Mouse (Mus musculus) v-Abl transformed pro-B cells (cell line): ENCODE measurements around the gene Olfr399.

Experiments used
- in situ Hi-C, 2 experiments: fragments of 400-800 bp; cut with MboI; formaldehyde crosslinking; loops; one replicate each; pipeline ENCODE4 v1.15.1; 2025; ENCODE audit not compliant: unreplicated experiment in 2 of 2

Olfr399 gene

DNA sequence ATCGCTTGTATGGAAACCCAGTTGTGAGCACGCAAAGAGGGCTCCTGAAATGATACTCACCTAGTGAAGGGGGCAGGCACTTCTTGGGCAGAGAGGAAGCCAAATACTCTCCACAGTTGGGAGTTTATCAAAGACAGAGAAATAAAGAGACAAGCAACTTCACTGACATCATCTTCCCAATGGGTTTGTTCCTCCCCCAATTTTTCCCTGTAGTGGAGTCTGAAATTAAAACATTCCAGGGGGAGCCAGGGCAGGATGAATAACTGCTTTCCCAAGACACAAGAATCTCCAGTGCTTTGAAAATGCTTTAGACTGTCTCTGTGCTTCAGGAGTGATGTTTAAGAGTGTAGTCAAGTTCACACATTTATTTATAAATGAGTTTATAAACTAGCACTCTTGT lies at the start of gene Olfr399, which contains the start of gene Olfr139:
Gene Olfr399 (minus strand): TSS at position 165 of the 400 bp plus-strand sequence.
Gene Olfr139 (minus strand): TSS at position 101 of the 400 bp plus-strand sequence.
- in situ Hi-C loops, result no loop called here

DNA sequence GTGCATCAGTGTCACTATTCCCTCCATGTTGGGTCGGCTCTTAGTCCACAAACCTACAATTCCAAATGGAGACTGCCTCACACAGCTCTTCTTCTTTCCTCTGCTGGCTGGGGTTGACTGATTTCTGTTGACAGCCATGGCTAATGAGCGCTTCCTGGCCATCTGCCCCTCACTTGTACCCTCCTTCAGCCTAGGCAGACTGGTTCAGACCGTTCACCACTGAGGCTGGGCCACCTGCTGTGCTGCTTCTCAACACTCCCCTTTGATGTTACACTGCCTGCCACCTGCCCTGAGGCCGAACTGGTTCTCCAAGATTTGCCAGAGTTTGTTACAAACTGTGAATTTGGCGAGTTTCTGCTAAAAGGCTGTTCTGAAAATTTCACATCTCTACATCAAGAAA lies 48.7 kb upstream of the Olfr399 start:
- in situ Hi-C loops, result no loop called here

DNA sequence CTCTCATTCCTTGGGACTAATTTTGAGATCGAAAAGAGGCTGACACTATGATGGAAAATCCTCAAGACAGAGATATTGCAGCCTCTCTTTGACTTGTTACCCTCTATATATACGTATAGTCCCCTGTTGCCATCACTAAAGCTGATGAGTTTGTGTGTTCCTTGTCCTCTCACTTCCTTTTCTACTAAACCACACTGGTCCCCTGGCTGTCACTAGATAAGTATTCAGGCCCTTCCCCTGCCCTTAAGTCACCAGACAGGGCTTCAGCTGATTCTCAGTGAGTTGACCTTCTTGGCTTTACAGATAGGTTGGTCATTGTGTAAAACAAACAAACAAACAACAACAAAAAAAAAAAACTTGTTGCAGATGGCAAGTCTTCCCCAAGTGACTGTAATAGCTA lies 45.1 kb upstream of the Olfr399 start:
- in situ Hi-C loops, result no loop called here

DNA sequence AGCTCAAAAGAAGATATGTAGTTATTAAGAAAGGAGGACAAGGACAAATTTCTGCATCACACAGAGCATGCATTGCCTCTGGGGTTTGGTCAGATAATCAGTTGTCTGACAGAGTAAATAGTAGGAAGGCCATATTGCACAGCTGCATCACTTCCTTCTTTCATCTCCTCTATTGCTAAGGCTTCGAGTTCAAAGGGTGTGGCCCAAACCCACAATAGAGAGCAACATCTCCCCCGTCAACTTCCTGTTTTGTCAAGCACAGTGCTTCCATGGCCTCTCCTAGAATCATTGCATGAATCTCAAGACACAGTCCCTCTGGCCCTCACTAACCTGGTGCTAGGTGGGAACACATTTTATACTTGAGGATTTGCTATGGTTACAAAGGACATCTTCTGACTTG lies 44.3 kb upstream of the Olfr399 start:
- in situ Hi-C loops, result no loop called here

DNA sequence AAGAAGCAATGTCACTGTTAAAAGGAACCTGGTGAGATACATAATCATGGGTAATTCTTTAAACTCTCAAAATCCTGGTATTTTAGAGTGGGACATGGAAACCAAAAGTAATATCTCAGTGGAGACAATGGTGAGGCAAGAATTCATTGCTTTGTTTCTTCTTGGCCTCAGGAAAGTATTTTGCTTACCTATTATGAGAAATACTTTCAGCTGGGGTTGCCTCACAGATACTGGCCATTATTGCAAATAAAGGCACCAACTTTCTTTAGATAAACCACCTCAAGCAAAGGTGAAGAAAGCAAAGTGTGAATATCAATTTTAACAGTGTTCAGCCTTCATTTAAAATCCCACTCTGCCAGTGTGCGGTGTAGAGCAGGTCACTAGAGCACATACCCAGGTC lies 13.2 kb upstream of the Olfr399 start, which contains the start of gene Zfp616:
Gene Zfp616 (plus strand): TSS at position 301 of the 400 bp plus-strand sequence.
- in situ Hi-C loops, result no loop called here

DNA sequence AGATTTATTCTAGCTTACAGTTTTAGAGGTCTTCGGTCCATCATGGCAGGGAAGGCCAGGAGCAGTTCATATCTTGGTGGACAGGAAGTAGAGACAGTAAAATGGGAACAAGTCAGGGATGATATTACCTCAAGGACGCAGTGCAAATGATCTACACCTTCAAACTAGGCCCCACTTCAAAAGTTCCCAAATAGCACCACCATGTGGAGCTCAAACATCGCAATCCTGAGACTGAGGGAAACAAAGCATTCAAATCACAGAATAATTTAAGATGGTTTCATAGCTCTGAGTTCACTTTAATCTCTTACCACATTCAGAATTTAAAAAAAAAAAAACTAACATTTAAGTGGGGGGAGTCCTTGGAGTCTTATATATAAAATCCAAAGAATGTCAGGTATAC lies 5.1 kb downstream of the Olfr399 start:
- in situ Hi-C loops, result no loop called here
